Mouse (Mus musculus) lung, postnatal 0 days (tissue): ENCODE data around the gene Rpl9-ps6.
A peak's percentile ranks its signal among the peaks of the same experiment; 100 is the strongest.

Experiments used
- CTCF ChIP-seq: IDR thresholded peaks from 2 replicates; pipeline ENCODE4 v1.5.1; 2016; ENCODE audit warnings: antibody characterized with exemption, mild to moderate bottlenecking
- EP300 ChIP-seq: IDR thresholded peaks from 2 replicates; pipeline ENCODE4 v1.6.1; 2016; ENCODE audit warnings: antibody characterized with exemption, mild to moderate bottlenecking, control low read depth

DNA sequence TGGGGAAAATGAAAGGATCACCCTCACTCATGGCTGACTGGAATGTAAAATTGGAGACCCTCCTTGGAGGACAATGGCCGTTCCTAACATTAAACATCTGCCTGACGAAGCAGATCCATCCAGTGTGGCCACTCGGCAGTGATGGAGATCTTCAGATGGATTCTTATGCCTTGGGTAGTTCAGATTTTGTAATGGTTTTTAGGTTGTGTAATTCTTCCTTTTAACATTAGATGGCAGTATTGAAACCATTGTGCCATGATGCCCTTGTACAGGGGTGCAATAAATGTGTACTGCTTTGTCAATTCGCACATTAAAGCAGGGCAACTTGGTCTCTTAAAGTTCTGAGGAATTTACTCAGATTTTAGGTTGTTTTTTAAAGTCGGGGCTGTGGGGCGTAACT is 35.0 kb upstream of the Rpl9-ps6 start:
- TF ChIP-seq EP300 (no peak), CTCF (peak; percentile 73)
